Mouse (Mus musculus) midbrain, embryonic 13.5 days (tissue): Measurements from ENCODE around the gene Gm21962. TPM values are rescaled to one million over a fixed set of nuclear protein-coding genes. Genes with fewer than 3 reads are reported as not detected.

ENCODE experiments used
- microRNA-seq: library from miRNA; unstranded; fragments of <30 nt; microRNA quantifications from one replicate; pipeline ENCODE4, GENCODE M21; 2016
- polyA plus RNA-seq: library from polyadenylated mRNA; unstranded; fragments of >200 nt; fragmentation: Nextera tagmentation; extraction: Ambion mirVana; gene quantifications from 2 replicates; pipeline ENCODE4 v1.2.1, GENCODE M21; 2015

Gm21962 gene
- polyA plus RNA-seq, 1 experiment from 2014 or later: not detected

Small RNA genes within 50 kb of the gene (microRNA-seq; reads per million reads assigned to microRNA genes)
- gene Gm22468: not detected

Other genes with a start within 250 kb of the Gm21962 start
- gene Ddit4l, start 49.9 kb upstream of the Gm21962 start, polyA plus RNA-seq: 8.3 and 8.6 TPM in 2 replicates
- gene H2afz, start 193.0 kb downstream of the Gm21962 start, polyA plus RNA-seq: 1,499 and 1,592 TPM in 2 replicates
- gene Dnajb14, start 196.2 kb downstream of the Gm21962 start, polyA plus RNA-seq: 9.4 and 12.1 TPM in 2 replicates
- 120 and 122 TPM in 2 replicates for gene Lamtor3, start 247.0 kb downstream of the Gm21962 start, polyA plus RNA-seq